Mouse (Mus musculus) CH12.LX (cell line): ENCODE results near the gene Apobr. TPM values are rescaled to one million over a fixed set of nuclear protein-coding genes. Genes with fewer than 3 reads are reported as not detected.

Source experiments
- DNase-seq: peaks from one replicate; pipeline ENCODE4 v3.0.0-alpha.2; 2013; ENCODE audit errors: extremely low read depth
- H3K27ac ChIP-seq: 2 replicates; pipeline ENCODE4 v1.5.1; 2012; ENCODE audit warnings: low read depth, mild to moderate bottlenecking, control low read depth, moderate library complexity; ENCODE audit not compliant: insufficient read depth
- H3K27me3 ChIP-seq: replicated peaks from 2 replicates; pipeline ENCODE3; 2012; ENCODE audit warnings: inconsistent platforms
- H3K36me3 ChIP-seq, 2 experiments: replicated peaks in 1 of 2; 2 replicates each; pipeline versions ENCODE3 to v1.6.1; 2012; ENCODE audit warnings: inconsistent platforms in 1 of 2, low read length in 1 of 2, mild to moderate bottlenecking in 1 of 2, mixed read lengths in 1 of 2, moderate library complexity in 1 of 2; ENCODE audit not compliant: control insufficient read depth in 1 of 2, insufficient read depth in 1 of 2
- H3K4me1 ChIP-seq, 2 experiments: 2 replicates each; pipeline ENCODE4 v1.6.1; 2012; ENCODE audit warnings: inconsistent platforms in 1 of 2, moderate library complexity in 1 of 2; ENCODE audit not compliant: insufficient read depth in 2 of 2, control insufficient read depth in 1 of 2
- H3K4me2 ChIP-seq: 2 replicates; pipeline ENCODE4 v1.6.1; 2012; ENCODE audit warnings: low read depth, mild to moderate bottlenecking, control low read depth; ENCODE audit not compliant: poor library complexity, insufficient read depth, severe bottlenecking
- H3K4me3 ChIP-seq, 3 experiments: fragments of 150-350 bp in 1 of 3; sonication (generic) in 1 of 3; replicated peaks in 1 of 3; 2 replicates each; pipeline versions ENCODE3 to v1.5.1; 2011 to 2012; ENCODE audit warnings: low read depth in 2 of 3, low read length in 2 of 3, mild to moderate bottlenecking in 2 of 3, moderate library complexity in 2 of 3, control low read depth in 1 of 3, improper control_type of control experiment in 1 of 3, inconsistent platforms in 1 of 3, mixed read lengths in 1 of 3; ENCODE audit not compliant: poor library complexity in 1 of 3
- H3K79me2 ChIP-seq: replicated peaks from 2 replicates; pipeline ENCODE4 v1.6.1; 2012; ENCODE audit warnings: mild to moderate bottlenecking, moderate library complexity; ENCODE audit not compliant: control insufficient read depth, poor library complexity, insufficient read depth, severe bottlenecking; ENCODE audit errors: extremely low read depth
- H3K9ac ChIP-seq: 2 replicates; pipeline ENCODE4 v1.6.1; 2012; ENCODE audit warnings: low read depth, mild to moderate bottlenecking, control low read depth, moderate library complexity; ENCODE audit not compliant: insufficient read depth
- H3K9me3 ChIP-seq: replicated peaks from 2 replicates; pipeline ENCODE3; 2012; ENCODE audit warnings: low read length, inconsistent platforms, mixed read lengths
- BHLHE40 ChIP-seq: IDR thresholded peaks from 2 replicates; pipeline ENCODE4 v1.6.1; 2011; ENCODE audit warnings: mild to moderate bottlenecking, low read depth, low read length, improper control_type of control experiment
- CHD1 ChIP-seq: IDR thresholded peaks from 2 replicates; pipeline ENCODE4 v1.6.1; 2012; ENCODE audit warnings: low read depth, low read length, improper control_type of control experiment, inconsistent platforms
- CHD2 ChIP-seq: IDR thresholded peaks from 2 replicates; pipeline ENCODE4 v1.6.1; 2011; ENCODE audit warnings: low read length, improper control_type of control experiment
- CTCF ChIP-seq, 2 experiments: IDR thresholded peaks in 1 of 2; conservative IDR thresholded peaks in 1 of 2; 2 replicates each; pipeline ENCODE4 v1.5.1; 2011 to 2012; ENCODE audit warnings: low read depth in 2 of 2, low read length in 2 of 2, improper control_type of control experiment in 1 of 2, inconsistent platforms in 1 of 2, mild to moderate bottlenecking in 1 of 2, moderate library complexity in 1 of 2
- E2F4 ChIP-seq: IDR thresholded peaks from 2 replicates; pipeline ENCODE4 v1.6.1; 2011; ENCODE audit warnings: low read depth, low read length, improper control_type of control experiment; ENCODE audit not compliant: insufficient replicate concordance
- ELF1 ChIP-seq: IDR thresholded peaks from 2 replicates; pipeline ENCODE4 v1.6.1; 2014; ENCODE audit warnings: low read depth, mild to moderate bottlenecking, inconsistent platforms, low read length, improper control_type of control experiment
- EP300 ChIP-seq: IDR thresholded peaks from 2 replicates; pipeline ENCODE4 v1.6.1; 2011; ENCODE audit warnings: low read length, improper control_type of control experiment
- HCFC1 ChIP-seq: IDR thresholded peaks from 2 replicates; pipeline ENCODE4 v1.6.1; 2012; ENCODE audit warnings: low read depth, mild to moderate bottlenecking, inconsistent platforms, low read length, improper control_type of control experiment
- IRF4 ChIP-seq: IDR thresholded peaks from 2 replicates; pipeline ENCODE4 v1.6.1; 2014; ENCODE audit warnings: low read depth, mild to moderate bottlenecking, inconsistent platforms, low read length, improper control_type of control experiment
- KAT2A ChIP-seq: IDR thresholded peaks from 2 replicates; pipeline ENCODE4 v1.6.1; 2012; ENCODE audit warnings: low read length, improper control_type of control experiment, inconsistent platforms; ENCODE audit not compliant: insufficient replicate concordance
- MAFK ChIP-seq: IDR thresholded peaks from 2 replicates; pipeline ENCODE4 v1.6.1; 2011; ENCODE audit warnings: low read length, improper control_type of control experiment; ENCODE audit not compliant: insufficient replicate concordance
- MAX ChIP-seq: IDR thresholded peaks from 2 replicates; pipeline ENCODE4 v1.6.1; 2011; ENCODE audit warnings: low read length, improper control_type of control experiment
- MAZ ChIP-seq: IDR thresholded peaks from 2 replicates; pipeline ENCODE4 v1.6.1; 2012; ENCODE audit warnings: low read depth, mild to moderate bottlenecking, inconsistent platforms, low read length, improper control_type of control experiment, moderate library complexity
- MEF2A ChIP-seq: IDR thresholded peaks from 2 replicates; pipeline ENCODE4 v1.6.1; 2014; ENCODE audit warnings: low read depth, mild to moderate bottlenecking, inconsistent platforms, low read length, improper control_type of control experiment, borderline replicate concordance
- NELFE ChIP-seq: IDR thresholded peaks from 2 replicates; pipeline ENCODE4 v1.6.1; 2011; ENCODE audit warnings: low read depth, low read length, improper control_type of control experiment
- POLR2A ChIP-seq: IDR thresholded peaks from 2 replicates; pipeline ENCODE4 v1.6.1; 2011; ENCODE audit warnings: low read depth, mild to moderate bottlenecking, improper control_type of control experiment, low read length
- RAD21 ChIP-seq: IDR thresholded peaks from 2 replicates; pipeline ENCODE4 v1.6.1; 2011; ENCODE audit warnings: low read depth, mild to moderate bottlenecking, low read length, improper control_type of control experiment, moderate library complexity
- SMC3 ChIP-seq: IDR thresholded peaks from 2 replicates; pipeline ENCODE4 v1.6.1; 2011; ENCODE audit warnings: low read depth, low read length, improper control_type of control experiment
- TBP ChIP-seq: conservative IDR thresholded peaks from 2 replicates; pipeline ENCODE4 v1.6.1; 2011; ENCODE audit warnings: low read depth, low read length, improper control_type of control experiment
- TCF12 ChIP-seq: IDR thresholded peaks from 2 replicates; pipeline ENCODE4 v1.6.1; 2014; ENCODE audit warnings: low read depth, mild to moderate bottlenecking, inconsistent platforms, low read length, improper control_type of control experiment
- USF2 ChIP-seq: conservative IDR thresholded peaks from 2 replicates; pipeline ENCODE4 v1.6.1; 2011; ENCODE audit warnings: low read depth, low read length, improper control_type of control experiment
- dilution Hi-C: fragments of 300-500 bp; cut with MboI; formaldehyde crosslinking; loops from 2 replicates; pipeline ENCODE4 v1.14.3; 2020; ENCODE audit warnings: low sequenced_read_pairs; ENCODE audit not compliant: extremely low pct_unique_long_range_greater_than_20kb, extremely low pct_ligation_motif_present
- in situ Hi-C: fragments of 300-500 bp; cut with MboI; formaldehyde crosslinking; loops from 3 replicates; pipeline ENCODE4 v1.14.3; 2019; ENCODE audit warnings: low sequenced_read_pairs, low pct_ligation_motif_present, low pct_unique_long_range_greater_than_20kb, mixed read lengths
- polyA plus RNA-seq: library from polyadenylated mRNA; unstranded; fragments of >175 nt; gene quantifications from 2 replicates; pipeline ENCODE4 v1.2.1, GENCODE M21; 2012; ENCODE audit warnings: low read depth; ENCODE audit not compliant: insufficient read length
- total RNA-seq, 2 experiments: library from RNA; depleted of rRNA; stranded (reverse); fragments of 300-350 nt in 1 of 2; fragments of >200 nt in 1 of 2; gene quantifications; 2 replicates each; pipeline ENCODE4 v1.2.3; 2012 to 2014

Gene Apobr
- total and polyA plus RNA-seq, 3 experiments = 1.5 to 9.7 (median 1.8) TPM

- Histone ChIP-seq H3K27ac (no peak overlapping the region), H3K27me3 (no peaks in the 10 kb centered on the region), H3K36me3 (no peaks in the 10 kb centered on the region), H3K4me2 (no peak overlapping the region), H3K4me3 (no peak overlapping the region), H3K9ac (no peak overlapping the region), H3K9me3 (peaks cover 1% of the 10 kb centered on the region), H3K79me2 (no peaks in the 10 kb centered on the region), H3K4me1 (peaks cover 14 to 22% of the 10 kb centered on the region in 2 experiments)
- in situ Hi-C loops (no loop called here), dilution Hi-C loops (no loop called here)
- no peak for TF ChIP-seq CHD1
- TF ChIP-seq NELFE = no peak
- TF ChIP-seq CHD2 = no peak
- no peak for TF ChIP-seq MEF2A
- TF ChIP-seq USF2 = no peak
- no peak for TF ChIP-seq MAX
- TF ChIP-seq SMC3 = no peak
- TF ChIP-seq HCFC1 = no peak
- DNase-seq = no peak
Observed at GRCm38 (mm10) chr7:126607796-126608195, 23.1 kb downstream of the Apobr start.

GRCm38 (mm10) chr7:126612736-126613135 is 28.0 kb downstream of the Apobr start:
- Histone ChIP-seq H3K27ac (no peak overlapping the region), H3K4me1 (peaks cover 0 to 1% of the 10 kb centered on the region in 2 experiments; a peak in 2 of 4 replicates), H3K4me2 (no peak overlapping the region), H3K4me3 (no peak overlapping the region), H3K9ac (no peak overlapping the region), H3K36me3 (no peaks in the 10 kb centered on the region), H3K79me2 (no peaks in the 10 kb centered on the region), H3K27me3 (no peaks in the 10 kb centered on the region), H3K9me3 (peaks cover 4% of the 10 kb centered on the region)
- no peak for DNase-seq
- no peak for TF ChIP-seq CTCF (conservative IDR thresholded peaks at IDR 0.05 in 1 of 2, IDR thresholded peaks at IDR 0.05 in 1 of 2; ENCODE audit: low read depth in 2 of 2, low read length in 2 of 2)
- TF ChIP-seq MAZ = no peak
- dilution Hi-C loops = no loop called here
- in situ Hi-C loops = no loop called here

GRCm38 (mm10) chr7:126616707-126617106 is 32.0 kb downstream of the Apobr start:
- dilution Hi-C loops (no loop called here), in situ Hi-C loops (no loop called here)

More at GRCm38 (mm10) chr7:126616707-126617106, 32.0 kb downstream of the Apobr start:
- H3K4me2 ChIP-seq = no peak overlapping the region
- H3K4me1 ChIP-seq = peaks cover 4 to 19% of the 10 kb centered on the region in 2 experiments
- H3K27ac ChIP-seq = no peak overlapping the region
- peaks cover 4% of the 10 kb centered on the region for H3K9me3 ChIP-seq
- H3K36me3 ChIP-seq = peaks cover 0 to 5% of the 10 kb centered on the region in 2 experiments
- TF ChIP-seq BHLHE40 (no peak), IRF4 (no peak), TBP (no peak), E2F4 (no peak), TCF12 (no peak), SMC3 (peak; percentile 62), RAD21 (peak; percentile 29), POLR2A (no peak), MAFK (no peak), CHD2 (no peak), ELF1 (no peak), KAT2A (no peak), EP300 (no peak), CTCF (conservative IDR thresholded peaks at IDR 0.05 in 1 of 2, IDR thresholded peaks at IDR 0.05 in 1 of 2; ENCODE audit: low read depth in 2 of 2, low read length in 2 of 2) (peak in 1 of 2 experiments; percentile 47; a peak in 2 of 4 replicates)
- H3K9ac ChIP-seq = no peak overlapping the region
- DNase-seq = no peak
- H3K4me3 ChIP-seq = no peak overlapping the region
- no peaks in the 10 kb centered on the region for H3K27me3 ChIP-seq
- H3K79me2 ChIP-seq = no peaks in the 10 kb centered on the region
